ENCODE assay signal across 8 mouse cellular contexts in genomic region chr19:7295071-7295658, GRCm38 (mm10). TPM values are rescaled to one million over a fixed set of nuclear protein-coding genes. Genes with fewer than 3 reads are reported as not detected.
DNase-seq lines count a peak whose midpoint lies in the region; ATAC-seq and TF ChIP-seq lines count a peak whose summit lies in the region.

No protein-coding gene starts in this region.

- peak overlapping the region; percentile 35 for H3K9ac ChIP-seq in heart, adult 2 months (ENCODE audit: low read depth, low read length)
- peak overlapping the region; percentile 14 for H3K9ac ChIP-seq in kidney, embryonic 16.5 days (replicated peaks; ENCODE audit: low read length)

- no peak for TF ChIP-seq CTCF in heart, adult 2 months (IDR thresholded peaks at IDR 0.05)

- H3K36me3 ChIP-seq in heart, adult 2 months (ENCODE audit: control insufficient read depth, insufficient read depth, low read length) = peaks cover 4% of the 10 kb centered on the region
- H3K36me3 ChIP-seq in kidney, embryonic 16.5 days (ENCODE audit: insufficient read depth, low read length) = 0 out of 2 replicates have a peak, but pooled peaks cover 2% of the 10 kb centered on the region

- ATAC-seq in kidney, embryonic 16.5 days (ENCODE audit: low FRiP score, low TSS enrichment) = peak; percentile 77

- H3K4me2 ChIP-seq in kidney, embryonic 16.5 days (replicated peaks; ENCODE audit: low read depth, low read length) = peak overlapping the region; percentile 22

- H3K4me1 ChIP-seq in heart, adult 2 months (ENCODE audit: control insufficient read depth, insufficient read depth, low read length) = peaks cover 17% of the 10 kb centered on the region
- peaks cover 50% of the 10 kb centered on the region for H3K4me1 ChIP-seq in kidney, embryonic 16.5 days (ENCODE audit: insufficient read depth, low read length)

- TF ChIP-seq EP300 in heart, adult 2 months (IDR thresholded peaks at IDR 0.05; ENCODE audit: insufficient read depth, low read depth, low read length) = no peak

- 41% methylated on average over 15 of the region's 15 CpGs for WGBS in heart, adult 2 months
- WGBS in kidney, embryonic 16.5 days = 40% methylated on average over 14 of the region's 15 CpGs

- H3K9me3 ChIP-seq in kidney, embryonic 16.5 days (ENCODE audit: low read length) = no peaks in the 10 kb centered on the region

- intact Hi-C loops in heart, adult 2 months (cut with DNase I) = loop anchor here (5.0 kb wide), 1 partner anchor 42 kb away; no protein-coding TSS in a partner anchor
- intact Hi-C loops in heart, postnatal 25 days (cut with DNase I) = no loop called here

- H3K27ac ChIP-seq in heart, adult 2 months = peak overlapping the region; percentile 61
- H3K27ac ChIP-seq in kidney, embryonic 16.5 days (ENCODE audit: low read length) = peak overlapping the region; percentile 63

- no peaks in the 10 kb centered on the region for H3K27me3 ChIP-seq in heart, adult 2 months (ENCODE audit: control insufficient read depth, insufficient read depth, low read length)
- H3K27me3 ChIP-seq in kidney, embryonic 16.5 days (ENCODE audit: insufficient read depth, low read length) = no peaks in the 10 kb centered on the region

- DNase-seq in heart, adult 2 months = peak in 1 of 2 experiments; percentile 57
- no peak for DNase-seq in heart, postnatal 25 days (ENCODE audit: low spot score)
- peak; percentile 43 for DNase-seq in c-Kit-positive CD71-negative TER-119-negative erythroid progenitor cells, embryonic 14.5 days (ENCODE audit: low read depth)
- peak; percentile 79 to 80 for DNase-seq in lung, postnatal 4 days
- DNase-seq in thymus, postnatal 36 days = peak; percentile 88 to 90
- no peak for DNase-seq in frontal cortex, postnatal 10 days (ENCODE audit: low spot score in 2 of 2)
- no peak for DNase-seq in urinary bladder, postnatal 10 days (ENCODE audit: low spot score)

- peak overlapping the region; percentile 6; the same call in 1 of the 2 replicates for H3K4me3 ChIP-seq in heart, adult 2 months
- H3K4me3 ChIP-seq in kidney, embryonic 16.5 days (ENCODE audit: low read length) = peak overlapping the region; percentile 1; the same call in 1 of the 2 replicates

- TF ChIP-seq POLR2A in heart, adult 2 months (IDR thresholded peaks at IDR 0.05; ENCODE audit: insufficient read depth, low read depth, low read length) = no peak

- H3K79me2 ChIP-seq in heart, adult 2 months (replicated peaks; ENCODE audit: control insufficient read depth, insufficient read depth, low read length) = peaks cover 2% of the 10 kb centered on the region; the same call in 1 of the 2 replicates

RNA-seq across cellular contexts. Expression of gene Rcor2, which starts 28.0 kb away (rescaled TPM):
- 1 to 10 TPM; 5.7 to 7.6 TPM for total RNA-seq in heart, adult 2 months (2021)
- polyA plus RNA-seq in heart, adult 2 months (2012; rRNA removed) = 11.6 and 12.7 TPM in 2 replicates
- 1 to 10 TPM; 6.9 to 7.5 TPM for total RNA-seq in heart, postnatal 25 days (2021)
- polyA plus RNA-seq in kidney, embryonic 16.5 days (2015; fragmentation: Nextera tagmentation; extraction: Ambion mirVana) = 8.7 and 10.8 TPM in 2 replicates

RNA-seq across cellular contexts. Expression of gene Mark2, which starts 46.5 kb away (rescaled TPM):
- total RNA-seq in heart, adult 2 months (2021) = 10 to 100 TPM; 46.2 to 53.8 TPM
- polyA plus RNA-seq in heart, adult 2 months (2012; rRNA removed) = 53.1 and 56.7 TPM in 2 replicates
- total RNA-seq in heart, postnatal 25 days (2021) = 10 to 100 TPM; 49.4 to 55.3 TPM
- 40.6 and 44.9 TPM in 2 replicates for polyA plus RNA-seq in kidney, embryonic 16.5 days (2015; fragmentation: Nextera tagmentation; extraction: Ambion mirVana)

RNA-seq across cellular contexts. Expression of gene Naa40, which starts 54.2 kb away (rescaled TPM):
- 10 to 100 TPM; 14.9 to 16.4 TPM for total RNA-seq in heart, adult 2 months (2021)
- 23.8 and 31.8 TPM in 2 replicates for polyA plus RNA-seq in heart, adult 2 months (2012; rRNA removed)
- total RNA-seq in heart, postnatal 25 days (2021) = 10 to 100 TPM; 14.4 to 17.7 TPM
- polyA plus RNA-seq in kidney, embryonic 16.5 days (2015; fragmentation: Nextera tagmentation; extraction: Ambion mirVana) = 81.4 and 88.0 TPM in 2 replicates

Comparison
In these comparisons a context has a peak if more than half of its experiments do, and no peak if none do; other contexts are left out.
1. DNase-seq: peak in c-Kit-positive CD71-negative TER-119-negative erythroid progenitor cells, embryonic 14.5 days (single experiment), lung, postnatal 4 days (2 of 2) and thymus, postnatal 36 days (2 of 2); none in heart, postnatal 25 days (single experiment), frontal cortex, postnatal 10 days (0 of 2) and urinary bladder, postnatal 10 days (single experiment).